Mouse (Mus musculus) lung, adult 2 months (tissue): Measurements from ENCODE around the gene Reep3. TPM values are rescaled to one million over a fixed set of nuclear protein-coding genes. Genes with fewer than 3 reads are reported as not detected.
"Not testable (repeated sequence)": the region's sequence is repeated elsewhere in the genome, so short reads cannot be mapped to it uniquely, and the experiment has no call there.

Experiments
- DNase-seq: peaks from one replicate; pipeline ENCODE4 v3.0.0; 2022
- H3K4me1 ChIP-seq: fragments of 200-500 bp; 2 replicates; pipeline ENCODE4 v1.6.1; 2011; ENCODE audit warnings: low read length; ENCODE audit not compliant: control insufficient read depth, insufficient read depth
- H3K4me3 ChIP-seq: fragments of 200-500 bp; replicated peaks from 2 replicates; pipeline ENCODE3; 2011; ENCODE audit warnings: low read depth, mild to moderate bottlenecking, control low read depth, low read length; ENCODE audit errors: extremely low read depth
- CTCF ChIP-seq: fragments of 200-500 bp; IDR thresholded peaks from 2 replicates; pipeline ENCODE4 v1.5.1; 2011; ENCODE audit warnings: mild to moderate bottlenecking, low read length, control low read depth; ENCODE audit not compliant: insufficient read depth
- POLR2A ChIP-seq: fragments of 200-500 bp; IDR thresholded peaks from 2 replicates; pipeline ENCODE4 v1.6.1; 2011; ENCODE audit warnings: low read depth, mild to moderate bottlenecking, control low read depth, low read length, borderline replicate concordance; ENCODE audit errors: extremely low read depth
- WGBS: fragments of 180-500 bp; shearing (Covaris S2); methylation state at CpG from one replicate; pipeline ENCODE4 v1.1.7; 2018; 5-methylcytosine and 5-hydroxymethylcytosine counted together
- polyA plus RNA-seq: library from polyadenylated mRNA; depleted of rRNA; stranded (reverse); fragments of >200 nt; gene quantifications from 2 replicates; pipeline ENCODE4 v1.2.3, GENCODE M21; 2012

Reep3 gene
- polyA plus RNA-seq, 1 experiment = 26.5 TPM

- WGBS = 3% methylated on average over 50 of the region's 50 CpGs
- H3K4me1 ChIP-seq = peaks cover 3% of the 10 kb centered on the region
- DNase-seq = peak; percentile 51
- peak overlapping the region; percentile 73 for H3K4me3 ChIP-seq
- no peak for TF ChIP-seq POLR2A
- TF ChIP-seq CTCF = no peak
These were observed 29.5 kb upstream of the Reep3 start for GRCm38 (mm10) chr10:67126061-67126858.

GRCm38 (mm10) chr10:67124156-67124555 is 27.4 kb upstream of the Reep3 start:
- no peak for TF ChIP-seq POLR2A
- no peak for TF ChIP-seq CTCF
- no peak for DNase-seq
- H3K4me1 ChIP-seq = peaks cover 14% of the 10 kb centered on the region
- H3K4me3 ChIP-seq = no peak overlapping the region
- WGBS = 77% methylated on average over 4 of the region's 4 CpGs

GRCm38 (mm10) chr10:67123756-67124155 is 27.0 kb upstream of the Reep3 start:
- Histone ChIP-seq H3K4me3 (no peak overlapping the region), H3K4me1 (peaks cover 14% of the 10 kb centered on the region)
- TF ChIP-seq POLR2A = no peak
- TF ChIP-seq CTCF = no peak
- WGBS = 39% methylated on average over 2 of the region's 2 CpGs
- DNase-seq = no peak

GRCm38 (mm10) chr10:67120640-67121039 is 23.9 kb upstream of the Reep3 start:
- Histone ChIP-seq H3K4me3 (no peak overlapping the region), H3K4me1 (peaks cover 14% of the 10 kb centered on the region)
- no peak for DNase-seq
- 69% methylated on average over 2 of the region's 2 CpGs for WGBS
- TF ChIP-seq POLR2A = no peak
- no peak for TF ChIP-seq CTCF

- H3K4me1 ChIP-seq = peaks cover 16% of the 10 kb centered on the region
- TF ChIP-seq CTCF = no peak
- TF ChIP-seq POLR2A = no peak
- 38% methylated on average over 4 of the region's 4 CpGs for WGBS
- no peak overlapping the region for H3K4me3 ChIP-seq
- no peak for DNase-seq
These were observed 23.4 kb upstream of the Reep3 start for GRCm38 (mm10) chr10:67120180-67120579.

- Histone ChIP-seq H3K4me3 (no peak overlapping the region), H3K4me1 (peaks cover 18% of the 10 kb centered on the region)
- no peak for DNase-seq
- 44% methylated on average over 7 of the region's 7 CpGs for WGBS
- TF ChIP-seq CTCF = no peak
- TF ChIP-seq POLR2A = no peak
These were observed 22.5 kb upstream of the Reep3 start for GRCm38 (mm10) chr10:67119291-67119690.

GRCm38 (mm10) chr10:67116251-67116650 is 19.5 kb upstream of the Reep3 start:
- Histone ChIP-seq H3K4me3 (no peak overlapping the region), H3K4me1 (peaks cover 15% of the 10 kb centered on the region)
- TF ChIP-seq CTCF (no peak), POLR2A (no peak)
- DNase-seq = no peak
- WGBS = 51% methylated on average over 8 of the region's 8 CpGs

- 22% methylated on average over 5 of the region's 5 CpGs for WGBS
- TF ChIP-seq CTCF (no peak), POLR2A (no peak)
- no peak for DNase-seq
- peaks cover 15% of the 10 kb centered on the region for H3K4me1 ChIP-seq
- H3K4me3 ChIP-seq = no peak overlapping the region
These were observed 18.9 kb upstream of the Reep3 start for GRCm38 (mm10) chr10:67115666-67116091.

GRCm38 (mm10) chr10:67115115-67115514 is 18.4 kb upstream of the Reep3 start:
- DNase-seq = no peak
- WGBS = 12% methylated on average over 6 of the region's 6 CpGs
- no peak for TF ChIP-seq POLR2A
- TF ChIP-seq CTCF = no peak
- no peak overlapping the region for H3K4me3 ChIP-seq
- peaks cover 10% of the 10 kb centered on the region for H3K4me1 ChIP-seq

- WGBS = 80% methylated on average over 11 of the region's 11 CpGs
- no peak for TF ChIP-seq CTCF
- no peak for TF ChIP-seq POLR2A
- DNase-seq = no peak
These were observed 17.1 kb upstream of the Reep3 start for GRCm38 (mm10) chr10:67113833-67114232.

GRCm38 (mm10) chr10:67112967-67113366 is 16.2 kb upstream of the Reep3 start:
- WGBS = 85% methylated on average over 5 of the region's 5 CpGs
- DNase-seq, H3K4me1 ChIP-seq, H3K4me3 ChIP-seq: not testable (repeated sequence)

More at GRCm38 (mm10) chr10:67113833-67114232, 17.1 kb upstream of the Reep3 start:
- no peak overlapping the region for H3K4me3 ChIP-seq
- H3K4me1 ChIP-seq = peaks cover 4% of the 10 kb centered on the region; the same call in 1 of the 2 replicates
